23 mouse cellular contexts compared by ENCODE assay signal in the genomic region with DNA sequence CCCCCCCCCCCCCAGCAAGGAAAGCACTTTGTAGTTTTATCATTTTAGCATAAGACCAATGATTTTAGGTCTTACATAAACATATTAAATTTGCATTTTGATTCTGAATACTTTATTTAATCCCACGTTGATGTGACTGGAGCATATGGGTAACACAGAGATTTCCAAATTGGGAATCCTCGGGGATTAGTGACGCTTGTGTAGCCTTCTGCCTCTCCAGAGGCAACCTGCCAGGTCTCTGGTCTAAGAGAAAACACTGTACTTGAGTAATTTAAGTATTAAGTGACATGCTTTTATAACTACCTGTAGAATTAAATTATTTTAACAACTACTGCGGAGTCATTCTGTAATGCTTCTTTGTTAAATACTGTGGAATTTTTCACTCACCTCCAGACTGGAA. TPM values are rescaled to one million over a fixed set of nuclear protein-coding genes. Genes with fewer than 3 reads are reported as not detected.
DNase-seq lines count a peak whose midpoint lies in the region; ATAC-seq and TF ChIP-seq lines count a peak whose summit lies in the region.
"Had no signal": no experiment of that assay in that cellular context is flagged by ENCODE, and none has a peak within 500 bp of the region (broad histone marks: within the 10 kb centered on the region; RNA-seq: fewer than 3 reads in every experiment).

No protein-coding gene starts in this region.

- H3K9me3 ChIP-seq in forebrain, embryonic 14.5 days (replicated peaks; ENCODE audit: control insufficient read depth, low read length) = no peaks in the 10 kb centered on the region
- H3K9me3 ChIP-seq in forebrain, embryonic 16.5 days (ENCODE audit: control insufficient read depth, low read length) = no peaks in the 10 kb centered on the region
- no peaks in the 10 kb centered on the region for H3K9me3 ChIP-seq in midbrain, postnatal 0 days (ENCODE audit: low read length)
- H3K9me3 ChIP-seq in midbrain, embryonic 16.5 days (replicated peaks; ENCODE audit: control insufficient read depth, low read length, poor library complexity, severe bottlenecking) = no peaks in the 10 kb centered on the region
- H3K9me3 ChIP-seq: embryonic facial prominence, embryonic 15.5 days; forebrain, embryonic 10.5 days; forebrain, embryonic 15.5 days; heart, embryonic 10.5 days; hindbrain, embryonic 13.5 days; intestine, embryonic 15.5 days had no signal

- H3K36me3 ChIP-seq in forebrain, embryonic 14.5 days (ENCODE audit: control insufficient read depth, insufficient read depth, low read length) = no peaks in the 10 kb centered on the region
- H3K36me3 ChIP-seq in forebrain, embryonic 16.5 days (ENCODE audit: control insufficient read depth, insufficient read depth) = no peaks in the 10 kb centered on the region
- H3K36me3 ChIP-seq in midbrain, postnatal 0 days (ENCODE audit: insufficient read depth, low read length) = no peaks in the 10 kb centered on the region
- H3K36me3 ChIP-seq in midbrain, embryonic 16.5 days (ENCODE audit: control insufficient read depth, insufficient read depth, low read length) = no peaks in the 10 kb centered on the region
- H3K36me3 ChIP-seq: embryonic facial prominence, embryonic 15.5 days; forebrain, embryonic 10.5 days; forebrain, embryonic 15.5 days; heart, embryonic 10.5 days; hindbrain, embryonic 13.5 days; intestine, embryonic 15.5 days had no signal

- no peaks in the 10 kb centered on the region for H3K27me3 ChIP-seq in forebrain, embryonic 14.5 days (replicated peaks; ENCODE audit: control insufficient read depth, insufficient read depth, low read length)
- no peaks in the 10 kb centered on the region for H3K27me3 ChIP-seq in forebrain, embryonic 16.5 days (replicated peaks; ENCODE audit: control insufficient read depth, insufficient read depth, low read length)
- H3K27me3 ChIP-seq in midbrain, postnatal 0 days (ENCODE audit: insufficient read depth, low read length) = no peaks in the 10 kb centered on the region
- H3K27me3 ChIP-seq in midbrain, embryonic 16.5 days (ENCODE audit: control insufficient read depth, insufficient read depth, low read depth, low read length) = no peaks in the 10 kb centered on the region
- H3K27me3 ChIP-seq: CH12.LX; embryonic facial prominence, embryonic 15.5 days; forebrain, embryonic 15.5 days; hindbrain, embryonic 13.5 days; intestine, embryonic 15.5 days had no signal

- WGBS in forebrain, embryonic 14.5 days = 68% methylated on average over 4 of the region's 4 CpGs
- WGBS in forebrain, embryonic 16.5 days = 56% methylated on average over 4 of the region's 4 CpGs
- 48% methylated on average over 4 of the region's 4 CpGs for WGBS in midbrain, postnatal 0 days
- WGBS in midbrain, embryonic 16.5 days = 60% methylated on average over 4 of the region's 4 CpGs

- DNase-seq in cerebellum, adult 9-11 months = peak; percentile 57
- DNase-seq in cerebellum, adult 11-12 months = no peak
- peak; percentile 59 for DNase-seq in forebrain, embryonic 14.5 days (ENCODE audit: low spot score)
- peak; percentile 38 for DNase-seq in midbrain, postnatal 0 days (ENCODE audit: low spot score)
- peak; percentile 29 to 43 for DNase-seq in cerebellum, postnatal 36 days
- DNase-seq: adrenal gland, postnatal 14 days; gastrocnemius, postnatal 10 days; heart, adult 18-20 months; heart, postnatal 10 days; heart, postnatal 4 days; kidney, adult 18-20 months had no signal

- H3K4me3 ChIP-seq in forebrain, embryonic 14.5 days (ENCODE audit: low read depth, low read length) = no peak overlapping the region
- no peak overlapping the region for H3K4me3 ChIP-seq in forebrain, embryonic 16.5 days (replicated peaks; ENCODE audit: low read length)
- no peak overlapping the region for H3K4me3 ChIP-seq in midbrain, postnatal 0 days (ENCODE audit: low read depth, low read length)
- no peak overlapping the region for H3K4me3 ChIP-seq in midbrain, embryonic 16.5 days (ENCODE audit: low read depth, low read length)
- H3K4me3 ChIP-seq: embryonic facial prominence, embryonic 15.5 days; erythroblast, embryonic 14.5 days; forebrain, embryonic 10.5 days; forebrain, embryonic 15.5 days; heart, embryonic 10.5 days; hindbrain, embryonic 13.5 days; intestine, embryonic 15.5 days had no signal

- no peak overlapping the region for H3K4me2 ChIP-seq in forebrain, embryonic 14.5 days (ENCODE audit: low read length)
- H3K4me2 ChIP-seq in forebrain, embryonic 16.5 days (ENCODE audit: low read length) = no peak overlapping the region
- H3K4me2 ChIP-seq in midbrain, postnatal 0 days (ENCODE audit: low read depth, low read length, poor library complexity, severe bottlenecking) = no peak overlapping the region
- H3K4me2 ChIP-seq in midbrain, embryonic 16.5 days (ENCODE audit: low read length) = no peak overlapping the region
- H3K4me2 ChIP-seq: embryonic facial prominence, embryonic 15.5 days; forebrain, embryonic 15.5 days; hindbrain, embryonic 13.5 days; intestine, embryonic 15.5 days had no signal

- H3K4me1 ChIP-seq in forebrain, embryonic 14.5 days (ENCODE audit: control insufficient read depth, insufficient read depth, low read length) = no peaks in the 10 kb centered on the region
- peaks cover 11% of the 10 kb centered on the region for H3K4me1 ChIP-seq in forebrain, embryonic 16.5 days (replicated peaks; ENCODE audit: control insufficient read depth, insufficient read depth, low read length)
- H3K4me1 ChIP-seq in midbrain, postnatal 0 days (ENCODE audit: insufficient read depth, low read length) = no peaks in the 10 kb centered on the region
- peaks cover 3% of the 10 kb centered on the region for H3K4me1 ChIP-seq in midbrain, embryonic 16.5 days (ENCODE audit: control insufficient read depth, insufficient read depth, low read length)
- H3K4me1 ChIP-seq: embryonic facial prominence, embryonic 15.5 days; heart, embryonic 10.5 days; intestine, embryonic 15.5 days had no signal

- no peak for ATAC-seq in forebrain, embryonic 14.5 days
- no peak for ATAC-seq in forebrain, embryonic 16.5 days
- ATAC-seq in midbrain, postnatal 0 days (ENCODE audit: low FRiP score) = no peak
- ATAC-seq in midbrain, embryonic 16.5 days = no peak
- ATAC-seq: activated CD4-positive, CD25-positive, alpha-beta regulatory T cell, adult 4 months; forebrain, embryonic 15.5 days; intestine, embryonic 15.5 days; Patski had no signal

- TF ChIP-seq CTCF in midbrain, postnatal 0 days (IDR thresholded peaks at IDR 0.05) = no peak

- H3K9ac ChIP-seq in forebrain, embryonic 14.5 days (ENCODE audit: low read length) = no peak overlapping the region
- no peak overlapping the region for H3K9ac ChIP-seq in forebrain, embryonic 16.5 days (replicated peaks; ENCODE audit: low read depth, low read length)
- H3K9ac ChIP-seq in midbrain, postnatal 0 days (replicated peaks; ENCODE audit: low read length, poor library complexity, severe bottlenecking) = no peak overlapping the region
- H3K9ac ChIP-seq in midbrain, embryonic 16.5 days (ENCODE audit: low read depth, low read length) = no peak overlapping the region
- H3K9ac ChIP-seq: embryonic facial prominence, embryonic 15.5 days; forebrain, embryonic 15.5 days; hindbrain, embryonic 13.5 days; intestine, embryonic 15.5 days had no signal

- H3K27ac ChIP-seq in forebrain, embryonic 14.5 days (ENCODE audit: low read depth, low read length) = no peak overlapping the region
- no peak overlapping the region for H3K27ac ChIP-seq in forebrain, embryonic 16.5 days (ENCODE audit: low read length)
- H3K27ac ChIP-seq in midbrain, postnatal 0 days (ENCODE audit: low read depth, low read length) = no peak overlapping the region
- no peak overlapping the region for H3K27ac ChIP-seq in midbrain, embryonic 16.5 days (ENCODE audit: low read length)
- H3K27ac ChIP-seq: embryonic facial prominence, embryonic 15.5 days; forebrain, embryonic 10.5 days; forebrain, embryonic 15.5 days; heart, embryonic 10.5 days; hindbrain, embryonic 13.5 days; intestine, embryonic 15.5 days had no signal

RNA-seq across cellular contexts. Expression of gene Reln, which starts 59.1 kb away (rescaled TPM):
- polyA plus RNA-seq in forebrain, embryonic 14.5 days (2014; fragmentation: Nextera tagmentation; extraction: Ambion mirVana) = 55.4 and 61.7 TPM in 2 replicates
- 58.3 and 63.3 TPM in 2 replicates for polyA plus RNA-seq in forebrain, embryonic 16.5 days (2015; fragmentation: Nextera tagmentation; extraction: Ambion mirVana)
- total RNA-seq in midbrain, postnatal 0 days (2014; rRNA removed) = 157 and 189 TPM in 2 replicates
- 25.0 and 25.3 TPM in 2 replicates for polyA plus RNA-seq in midbrain, postnatal 0 days (2015; fragmentation: Nextera tagmentation; extraction: Ambion mirVana)
- polyA plus RNA-seq in midbrain, embryonic 16.5 days (2015; fragmentation: Nextera tagmentation; extraction: Ambion mirVana) = 37.8 and 39.5 TPM in 2 replicates
- polyA plus RNA-seq: Patski had no signal
